Mouse (Mus musculus) urinary bladder, postnatal 25 days (tissue): Measurements from ENCODE around the gene Vmn1r120.
"Not testable (repeated sequence)": the region's sequence is repeated elsewhere in the genome, so short reads cannot be mapped to it uniquely, and the experiment has no call there.

Experiments used
- DNase-seq: peaks from one replicate; pipeline ENCODE4 v3.0.0; 2022; ENCODE audit warnings: low spot score

Gene Vmn1r120

GRCm38 (mm10) chr7:21053684-21054083, at the start of gene Vmn1r120:
TSS of gene Vmn1r120 (minus strand) at chr7:21053784.
- DNase-seq, result not testable (repeated sequence)

- DNase-seq, result not testable (repeated sequence)
These were observed 44.8 kb upstream of the Vmn1r120 start, which contains the start of gene Vmn1r121 for GRCm38 (mm10) chr7:21098413-21098812. TSS of gene Vmn1r121 (minus strand) at chr7:21098513.

GRCm38 (mm10) chr7:21012355-21012754, 41.2 kb downstream of the Vmn1r120 start, which contains the start of gene Vmn1r119:
TSS of gene Vmn1r119 (minus strand) at chr7:21012455.
- DNase-seq, result not testable (repeated sequence)
